Mouse (Mus musculus) kidney, adult 2 months (tissue): ENCODE data around the gene Bet1l.

Experiments used
- CTCF ChIP-seq: fragments of 200-500 bp; conservative IDR thresholded peaks from 2 replicates; pipeline ENCODE4 v1.5.1; 2011; ENCODE audit warnings: low read depth, mild to moderate bottlenecking, control low read depth, low read length, moderate library complexity, mixed read lengths; ENCODE audit not compliant: insufficient read depth, insufficient read length
- POLR2A ChIP-seq: fragments of 200-500 bp; IDR thresholded peaks from one replicate; pipeline ENCODE4 v1.6.1; 2011; ENCODE audit warnings: low read depth, low read length, control low read depth

GRCm38 (mm10) chr7:140900220-140900619 is 42.8 kb upstream of the Bet1l start, which contains the start of gene Cox8b:
- TF ChIP-seq CTCF (no peak), POLR2A (no peak)
